Mouse (Mus musculus) left cerebral cortex, postnatal 14 days (tissue): ENCODE results near the gene Ston1. TPM values are rescaled to one million over a fixed set of nuclear protein-coding genes. Genes with fewer than 3 reads are reported as not detected.

Experiments
- DNase-seq, 2 experiments: peaks; one replicate each; pipeline ENCODE4 v3.0.0; 2021 to 2022; ENCODE audit warnings: low spot score in 2 of 2, mixed read lengths in 1 of 2
- intact Hi-C: fragments of 180-260 bp; cut with DNase I; formaldehyde crosslinking; loops from one replicate; pipeline ENCODE4 v1.15.1; 2025
- total RNA-seq, 2 experiments: library from RNA; stranded (reverse); gene quantifications; 2 replicates each; pipeline ENCODE4 v1.2.3; 2021

The Ston1 gene
- total RNA-seq, 2 experiments from 2014 or later = 4.4 to 6.6 TPM

- intact Hi-C loops = no loop called here
- no peak for DNase-seq
These were observed 14.5 kb upstream of the Ston1 start for GRCm38 (mm10) chr17:88582999-88583398.

- intact Hi-C loops = no loop called here
- DNase-seq = no peak
These were observed 14.1 kb upstream of the Ston1 start for GRCm38 (mm10) chr17:88583411-88583810.

- intact Hi-C loops = no loop called here
These were observed 10.1 kb upstream of the Ston1 start for GRCm38 (mm10) chr17:88587371-88587770.

GRCm38 (mm10) chr17:88588228-88588627 lies 9.3 kb upstream of the Ston1 start:
- DNase-seq = no peak
- intact Hi-C loops = no loop called here

More at GRCm38 (mm10) chr17:88587371-88587770, 10.1 kb upstream of the Ston1 start:
- no peak for DNase-seq

GRCm38 (mm10) chr17:88590251-88590650 lies 7.2 kb upstream of the Ston1 start:
- intact Hi-C loops = no loop called here
- no peak for DNase-seq

GRCm38 (mm10) chr17:88595071-88595470 lies 2.4 kb upstream of the Ston1 start:
- intact Hi-C loops = loop anchor here (1.0 kb wide), 1 partner anchor 46 kb away; no protein-coding TSS in a partner anchor
- no peak for DNase-seq

GRCm38 (mm10) chr17:88596068-88596467 lies 1.4 kb upstream of the Ston1 start:
- intact Hi-C loops = no loop called here
- no peak for DNase-seq

GRCm38 (mm10) chr17:88596544-88597221 lies 801 bp upstream of the Ston1 start:
- DNase-seq = peak; percentile 78 to 87
- intact Hi-C loops = no loop called here

GRCm38 (mm10) chr17:88598056-88598420 lies 554 bp downstream of the Ston1 start:
- no peak for DNase-seq
- intact Hi-C loops = no loop called here

GRCm38 (mm10) chr17:88598570-88599368 lies 1.3 kb downstream of the Ston1 start:
- no peak for DNase-seq
- intact Hi-C loops = no loop called here

- no peak for DNase-seq
- intact Hi-C loops = no loop called here
These were observed 3.1 kb downstream of the Ston1 start for GRCm38 (mm10) chr17:88600492-88601026.

GRCm38 (mm10) chr17:88603943-88604342 lies 6.5 kb downstream of the Ston1 start:
- intact Hi-C loops = no loop called here
- DNase-seq = no peak

- intact Hi-C loops = no loop called here
- no peak for DNase-seq
These were observed 8.6 kb downstream of the Ston1 start for GRCm38 (mm10) chr17:88606056-88606455.

GRCm38 (mm10) chr17:88609361-88609760 lies 11.9 kb downstream of the Ston1 start:
- no peak for DNase-seq
- intact Hi-C loops = no loop called here

GRCm38 (mm10) chr17:88611057-88611456 lies 13.6 kb downstream of the Ston1 start:
- intact Hi-C loops = no loop called here
- no peak for DNase-seq

- intact Hi-C loops = no loop called here
- no peak for DNase-seq
These were observed 15.7 kb downstream of the Ston1 start for GRCm38 (mm10) chr17:88613172-88613571.

- intact Hi-C loops = no loop called here
- DNase-seq = no peak
These were observed 16.2 kb downstream of the Ston1 start for GRCm38 (mm10) chr17:88613721-88614120.

- DNase-seq = no peak
- intact Hi-C loops = no loop called here
These were observed 16.8 kb downstream of the Ston1 start for GRCm38 (mm10) chr17:88614234-88614633.

- intact Hi-C loops = no loop called here
- DNase-seq = no peak
These were observed 17.2 kb downstream of the Ston1 start for GRCm38 (mm10) chr17:88614733-88615132.

GRCm38 (mm10) chr17:88615492-88616155 lies 18.1 kb downstream of the Ston1 start:
- DNase-seq = no peak
- intact Hi-C loops = no loop called here
